Mouse (Mus musculus) embryo, embryonic 9.5 days (tissue): ENCODE results near the gene Zswim3.
"Not testable (repeated sequence)": the region's sequence is repeated elsewhere in the genome, so short reads cannot be mapped to it uniquely, and the experiment has no call there.

Source experiments
- DNase-seq: peaks from one replicate; pipeline ENCODE4 v3.0.0-alpha.2; 2017; ENCODE audit errors: extremely low spot score

Gene Zswim3

GRCm38 (mm10) chr2:164855572-164855971 lies 50.7 kb downstream of the Zswim3 start:
- not testable (repeated sequence) for DNase-seq

GRCm38 (mm10) chr2:164856309-164857100 lies 51.6 kb downstream of the Zswim3 start:
- DNase-seq = peak; percentile 42

- peak; percentile 84 for DNase-seq
Measured at GRCm38 (mm10) chr2:164857101-164857821, 52.4 kb downstream of the Zswim3 start, which contains the start of gene Pltp. Gene Pltp (minus strand): TSS chr2:164857711.

GRCm38 (mm10) chr2:164857842-164858553 lies 53.1 kb downstream of the Zswim3 start:
- DNase-seq = no peak

GRCm38 (mm10) chr2:164859155-164859554 lies 54.3 kb downstream of the Zswim3 start:
- no peak for DNase-seq

- no peak for DNase-seq
Measured at GRCm38 (mm10) chr2:164859640-164860432, 54.9 kb downstream of the Zswim3 start.

- DNase-seq = no peak
Measured at GRCm38 (mm10) chr2:164861094-164861493, 56.2 kb downstream of the Zswim3 start.

GRCm38 (mm10) chr2:164862179-164862861 lies 57.4 kb downstream of the Zswim3 start:
- DNase-seq = no peak

GRCm38 (mm10) chr2:164863411-164863810 lies 58.5 kb downstream of the Zswim3 start:
- not testable (repeated sequence) for DNase-seq

- no peak for DNase-seq
Measured at GRCm38 (mm10) chr2:164864593-164864992, 59.7 kb downstream of the Zswim3 start.

GRCm38 (mm10) chr2:164866741-164867551 lies 62.0 kb downstream of the Zswim3 start:
- no peak for DNase-seq

GRCm38 (mm10) chr2:164867566-164867965 lies 62.7 kb downstream of the Zswim3 start:
- DNase-seq = no peak

GRCm38 (mm10) chr2:164868491-164868890 lies 63.6 kb downstream of the Zswim3 start:
- no peak for DNase-seq
